Mouse (Mus musculus) ES-Bruce4 (cell line): Measurements from ENCODE around the gene Epha2.

Experiments used
- CTCF ChIP-seq: IDR thresholded peaks from one replicate; pipeline ENCODE4 v1.8.1; 2011; ENCODE audit warnings: low read depth, low read length
- POLR2A ChIP-seq: IDR thresholded peaks from one replicate; pipeline ENCODE4 v1.8.1; 2011; ENCODE audit warnings: low read length; ENCODE audit not compliant: insufficient read depth

GRCm38 (mm10) chr4:141306057-141306456 lies 5.0 kb downstream of the Epha2 start:
- TF ChIP-seq POLR2A (no peak), CTCF (no peak)
